Mouse (Mus musculus) forelimb bud, embryonic 11.5 days (tissue): Measurements from ENCODE around the gene Magi1.
A peak's percentile ranks its signal among the peaks of the same experiment; 100 is the strongest.

Experiments used
- DNase-seq: peaks from one replicate; pipeline ENCODE4 v3.0.0-alpha.2; 2012; ENCODE audit warnings: low read depth, low spot score

Gene Magi1

GRCm38 (mm10) chr6:94257831-94258173 is 25.9 kb downstream of the Magi1 start:
- DNase-seq: no peak

- DNase-seq: no peak
Measured at GRCm38 (mm10) chr6:94256982-94257830, 26.5 kb downstream of the Magi1 start.

GRCm38 (mm10) chr6:94253943-94254342 is 29.8 kb downstream of the Magi1 start:
- DNase-seq: no peak

DNA sequence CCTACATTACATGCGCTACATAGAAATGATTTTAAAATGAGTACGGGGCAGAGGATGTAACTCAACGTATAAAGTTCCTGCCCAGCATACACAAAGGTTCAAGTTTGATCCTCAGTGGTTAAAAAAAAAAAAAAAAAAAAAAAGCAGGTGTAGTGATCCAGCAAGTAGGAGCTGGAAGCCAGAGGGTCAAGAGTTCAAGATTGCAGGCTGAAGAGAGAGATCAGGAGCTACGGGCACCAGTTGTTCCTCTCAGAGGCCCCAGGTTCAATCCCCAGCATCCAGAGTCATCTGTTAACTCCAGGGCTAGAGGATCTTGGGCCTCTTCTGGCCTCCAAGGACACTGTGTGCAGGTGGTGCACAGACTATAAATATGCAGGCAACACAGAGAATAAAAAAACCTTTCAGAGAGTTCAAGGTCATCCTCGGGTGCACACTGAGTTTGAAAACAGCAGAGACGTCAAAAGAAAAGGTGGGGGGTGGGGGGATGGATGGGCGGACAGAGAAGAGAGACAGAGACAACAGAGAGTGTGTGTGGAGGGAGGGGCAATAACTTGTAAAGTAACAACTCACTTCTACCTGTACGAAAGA is 32.3 kb downstream of the Magi1 start:
- no peak for DNase-seq

GRCm38 (mm10) chr6:94249286-94249790 is 34.4 kb downstream of the Magi1 start:
- no peak for DNase-seq

DNA sequence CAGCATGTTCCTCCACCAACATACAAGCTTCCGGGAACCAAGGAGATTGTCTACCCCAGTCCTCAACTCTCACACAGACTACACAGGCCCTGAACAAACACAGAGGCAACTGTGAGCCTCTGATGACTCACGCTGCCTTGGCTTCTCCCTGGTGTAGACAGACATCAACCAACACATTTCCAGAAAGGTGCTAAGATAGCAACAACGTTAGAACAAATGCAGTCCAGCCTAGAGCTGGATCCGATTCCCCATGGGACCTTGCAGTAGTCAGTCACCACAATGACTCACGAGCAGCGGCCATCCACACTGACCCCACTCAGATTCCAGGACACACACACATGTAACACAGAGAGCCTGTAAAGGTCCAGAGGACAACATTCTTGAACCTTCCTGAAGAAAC is 42.5 kb downstream of the Magi1 start:
- DNase-seq: no peak

DNA sequence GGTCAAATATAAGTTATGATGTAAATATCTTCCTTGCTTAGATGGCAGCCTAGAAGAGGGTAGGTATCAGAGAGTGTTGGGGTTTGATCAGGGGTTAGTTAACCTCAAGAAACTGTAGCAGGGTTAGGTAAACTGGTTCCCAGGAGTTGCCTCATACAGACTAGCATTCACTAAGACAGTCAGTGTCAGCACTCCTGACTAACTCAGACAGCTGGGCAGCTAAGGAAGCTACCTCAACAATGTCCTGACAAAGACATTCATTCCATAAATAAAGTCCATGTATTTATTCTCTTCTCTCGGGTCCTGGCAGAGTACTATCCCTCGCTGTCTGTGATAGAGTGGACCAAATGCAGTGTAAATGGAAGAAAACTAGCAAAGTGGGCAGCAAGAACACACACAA is 45.1 kb downstream of the Magi1 start:
- DNase-seq: no peak

GRCm38 (mm10) chr6:94236899-94237298 is 46.8 kb downstream of the Magi1 start:
- DNase-seq: no peak

GRCm38 (mm10) chr6:94232243-94232785 is 51.4 kb downstream of the Magi1 start:
- no peak for DNase-seq

- no peak for DNase-seq
Measured at GRCm38 (mm10) chr6:94231831-94232230, 51.9 kb downstream of the Magi1 start.

- DNase-seq: no peak
Measured at GRCm38 (mm10) chr6:94231367-94231766, 52.4 kb downstream of the Magi1 start.

DNA sequence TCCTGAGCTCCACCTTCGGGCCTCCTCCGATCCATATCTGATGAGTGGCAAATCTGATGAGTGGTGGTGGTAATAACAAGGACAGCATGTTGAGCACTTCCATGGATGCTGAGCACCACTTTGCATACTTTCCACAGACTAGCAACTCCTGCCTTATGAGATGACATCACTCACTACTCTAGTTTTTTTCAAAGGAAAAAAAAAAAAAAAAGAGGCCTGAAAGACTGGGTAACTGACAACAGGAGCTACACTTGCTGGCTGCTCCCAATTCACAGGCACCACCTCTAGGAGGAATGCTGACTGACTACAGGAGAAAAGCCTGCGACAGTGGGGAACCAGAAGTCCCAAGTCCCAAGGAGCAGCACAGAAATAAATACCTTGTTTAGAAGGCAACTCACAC is 52.8 kb downstream of the Magi1 start:
- no peak for DNase-seq

GRCm38 (mm10) chr6:94230129-94230528 is 53.6 kb downstream of the Magi1 start:
- DNase-seq: no peak

GRCm38 (mm10) chr6:94226262-94226661 is 57.5 kb downstream of the Magi1 start:
- DNase-seq: no peak

- DNase-seq: peak; percentile 35
Measured at GRCm38 (mm10) chr6:94225832-94226231, 57.9 kb downstream of the Magi1 start.

- no peak for DNase-seq
Measured at GRCm38 (mm10) chr6:94225091-94225490, 58.6 kb downstream of the Magi1 start.

DNA sequence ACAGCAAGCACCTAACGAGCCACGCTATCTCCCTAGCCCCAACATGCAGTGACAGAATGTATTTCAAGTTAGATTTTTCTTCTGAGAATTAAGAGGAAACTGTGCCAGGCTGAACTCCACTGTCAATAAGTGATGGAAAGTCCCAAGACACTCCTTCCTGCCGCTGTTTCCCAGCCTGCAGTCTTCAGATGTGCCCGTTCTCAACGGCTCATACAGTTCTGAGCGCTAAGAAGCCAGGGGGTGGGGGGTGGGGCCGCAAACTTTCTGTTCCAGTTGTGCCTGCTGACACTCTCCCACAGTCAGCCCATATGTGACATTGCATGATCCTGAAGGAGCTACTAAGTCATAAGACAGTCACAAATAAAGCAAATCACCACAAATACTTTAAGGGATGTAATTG is 61.5 kb downstream of the Magi1 start:
- no peak for DNase-seq

- DNase-seq: no peak
Measured at GRCm38 (mm10) chr6:94221750-94222149, 62.0 kb downstream of the Magi1 start.

DNA sequence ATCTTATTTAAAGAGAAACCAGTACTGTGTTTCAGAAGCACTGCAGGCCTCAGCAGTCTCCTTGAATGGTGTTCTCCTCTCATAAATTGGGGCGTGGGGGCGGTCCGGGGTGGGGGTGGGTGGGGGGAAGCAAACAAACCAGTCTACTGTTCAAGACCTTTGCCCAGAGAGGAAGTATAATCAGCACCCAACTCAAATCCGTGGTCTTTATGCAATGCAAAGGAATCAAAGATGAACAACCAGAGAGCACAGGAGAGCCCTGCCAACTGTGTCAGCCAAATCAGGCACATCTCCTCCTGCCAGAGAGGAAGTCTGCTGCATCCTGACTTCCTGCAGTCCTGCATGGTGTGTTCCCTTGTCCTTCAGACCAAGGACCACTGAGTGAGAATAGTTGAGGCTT is 65.6 kb downstream of the Magi1 start:
- DNase-seq: no peak

DNA sequence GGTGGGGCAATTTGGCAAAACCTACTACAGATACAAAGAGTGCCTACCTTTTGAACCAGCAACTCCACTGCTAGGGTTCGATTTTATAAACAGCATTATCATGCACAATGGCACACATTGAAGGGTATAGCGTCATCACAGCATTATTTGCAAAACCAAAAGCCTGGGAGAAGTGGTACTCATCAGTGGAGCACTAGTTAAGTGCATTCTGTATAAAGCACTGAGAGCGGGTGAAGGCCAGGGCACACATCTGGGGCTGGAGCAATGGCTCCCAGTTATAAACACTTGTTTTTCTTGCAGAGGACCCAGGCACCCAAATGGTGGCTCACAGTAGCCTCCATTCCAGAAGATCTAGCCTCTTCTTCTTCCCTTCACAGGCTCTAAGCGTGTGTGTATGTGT is 67.9 kb downstream of the Magi1 start:
- no peak for DNase-seq

DNA sequence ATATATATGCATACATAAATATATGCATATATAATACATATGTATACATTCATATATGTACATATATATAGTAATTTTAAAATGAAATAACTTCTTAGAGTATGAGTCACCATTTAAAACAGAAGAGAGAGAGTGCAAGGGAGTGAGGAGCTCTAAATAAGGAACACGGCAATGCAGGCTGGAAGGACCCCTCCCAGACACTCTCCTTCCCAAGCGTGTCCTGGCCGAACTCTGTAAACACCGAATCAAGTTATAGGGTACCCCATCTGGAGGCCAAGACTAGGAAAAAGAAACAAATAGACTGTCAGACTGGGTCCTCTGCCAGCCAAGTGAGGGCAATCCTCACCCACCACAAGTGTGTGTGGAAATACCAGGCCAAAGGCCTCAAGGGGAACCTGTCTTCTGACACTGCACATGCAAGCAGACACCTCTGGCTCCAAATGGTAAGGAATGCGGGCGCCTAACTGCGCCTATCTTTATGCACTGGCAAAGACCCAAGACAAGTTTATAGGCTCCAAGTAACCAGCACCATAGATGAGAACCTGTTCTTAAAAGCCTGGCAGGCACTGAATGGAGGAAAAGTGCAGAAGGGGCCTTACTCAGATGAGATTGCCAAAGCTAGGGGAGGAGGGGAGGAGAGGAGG is 68.7 kb downstream of the Magi1 start:
- no peak for DNase-seq

- no peak for DNase-seq
Measured at GRCm38 (mm10) chr6:94205926-94206325, 77.8 kb downstream of the Magi1 start.
